Mouse (Mus musculus) testis, postnatal 14 days (tissue): ENCODE data around the gene Ntm.

Source experiments
- DNase-seq: peaks from one replicate; pipeline ENCODE4 v3.0.0; 2021; ENCODE audit warnings: low spot score

Ntm gene

GRCm38 (mm10) chr9:29802071-29802705 is 160.8 kb downstream of the Ntm start:
- DNase-seq: no peak

DNA sequence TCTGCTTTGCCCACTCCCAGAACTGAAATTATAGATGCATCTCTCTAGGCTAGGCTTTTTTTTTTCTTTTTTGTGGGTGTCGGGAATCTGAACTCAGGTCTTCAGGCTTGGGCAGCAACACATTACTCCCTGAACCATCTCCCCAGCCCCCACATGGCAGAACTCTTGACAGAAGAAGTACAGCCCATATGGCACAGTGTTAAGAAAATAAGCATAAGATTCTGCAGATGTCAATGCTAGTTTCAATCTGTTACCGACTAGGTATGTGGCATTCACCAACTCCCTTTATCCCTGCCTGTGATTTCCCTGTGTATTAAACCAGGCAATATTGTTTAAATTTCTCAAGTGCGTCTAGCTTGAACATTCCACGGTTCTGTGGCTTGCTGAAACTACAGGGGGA is 166.7 kb downstream of the Ntm start:
- DNase-seq: no peak

GRCm38 (mm10) chr9:29791199-29791915 is 171.6 kb downstream of the Ntm start:
- DNase-seq: no peak

- no peak for DNase-seq
Measured at GRCm38 (mm10) chr9:29790017-29790416, 172.9 kb downstream of the Ntm start.

GRCm38 (mm10) chr9:29788855-29789254 is 174.1 kb downstream of the Ntm start:
- DNase-seq: no peak

- DNase-seq: no peak
Measured at GRCm38 (mm10) chr9:29787408-29787807, 175.5 kb downstream of the Ntm start.

- no peak for DNase-seq
Measured at GRCm38 (mm10) chr9:29782697-29783096, 180.2 kb downstream of the Ntm start.

- no peak for DNase-seq
Measured at GRCm38 (mm10) chr9:29779739-29780138, 183.2 kb downstream of the Ntm start.

DNA sequence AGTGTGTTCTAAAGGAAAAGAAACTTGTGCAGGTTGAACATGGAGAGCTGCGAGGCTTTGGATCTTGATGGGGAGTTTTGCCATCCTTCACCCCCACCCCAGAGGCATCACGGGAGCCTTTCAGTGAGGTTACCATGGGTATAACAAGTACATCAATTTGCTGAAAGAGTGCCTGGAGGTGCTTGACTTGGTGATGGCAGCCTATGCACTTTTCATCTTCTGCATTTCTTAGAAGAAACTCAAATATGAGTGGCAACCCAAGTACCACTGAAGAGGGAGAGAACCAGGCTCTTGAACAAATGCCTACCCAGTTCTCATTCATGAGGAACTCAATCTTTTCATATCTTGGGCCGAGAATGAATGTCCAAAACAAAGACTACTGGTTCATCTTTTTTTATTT is 186.0 kb downstream of the Ntm start:
- no peak for DNase-seq

- DNase-seq: no peak
Measured at GRCm38 (mm10) chr9:29776542-29776941, 186.4 kb downstream of the Ntm start.

DNA sequence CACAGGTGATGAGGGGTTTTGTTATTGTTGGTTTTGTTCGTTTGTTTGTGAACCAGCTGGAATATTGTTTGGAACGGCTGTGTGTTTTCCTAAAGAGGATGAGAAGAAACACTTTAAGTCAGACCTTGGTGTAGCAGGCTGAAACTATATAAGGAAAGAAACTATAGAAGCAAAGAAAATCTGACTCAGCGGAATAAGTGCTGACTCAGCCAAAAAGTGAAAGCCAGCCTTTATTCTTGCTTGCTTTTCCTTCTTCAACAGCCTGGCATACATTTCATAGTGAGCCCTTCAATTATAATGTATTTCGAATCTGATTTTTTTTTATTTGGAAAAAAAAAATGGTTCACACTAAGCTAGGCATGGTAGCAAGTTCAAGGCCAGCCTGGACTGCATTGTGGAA is 186.9 kb downstream of the Ntm start:
- no peak for DNase-seq

DNA sequence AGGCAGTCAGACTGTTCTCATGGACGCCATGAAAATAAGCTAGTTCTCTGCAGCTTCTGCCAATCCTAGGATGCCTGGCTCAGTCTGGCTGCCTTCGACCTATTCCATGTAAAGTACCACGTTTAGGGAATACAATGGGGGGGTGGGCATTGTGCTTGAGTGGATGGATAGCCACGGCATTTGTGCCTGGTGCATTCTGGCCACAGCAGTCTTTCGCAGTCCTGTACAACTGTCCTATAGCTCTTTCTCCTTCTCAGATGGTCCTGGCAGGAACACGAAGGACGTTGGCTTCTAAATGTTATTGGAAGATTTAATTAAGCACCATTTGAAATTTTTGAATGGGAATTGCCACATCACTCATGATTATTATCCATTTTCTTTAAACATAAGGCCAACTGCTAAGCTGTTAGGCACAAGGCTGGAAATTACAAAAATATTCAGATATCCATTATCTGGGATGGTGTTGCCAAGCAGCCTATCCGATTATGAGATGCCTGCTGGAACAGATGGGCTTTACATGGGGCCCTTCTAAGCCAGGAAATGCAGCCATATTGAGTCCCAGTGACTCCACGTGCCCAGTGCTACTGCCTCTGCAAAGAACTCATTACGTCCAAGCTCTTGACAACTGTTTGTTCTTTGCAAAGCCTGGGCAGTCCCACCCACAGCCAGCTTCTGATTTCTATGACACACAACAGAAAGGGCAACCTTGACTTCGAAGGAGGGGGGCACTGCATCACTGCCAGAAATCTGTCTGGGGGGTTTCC is 190.1 kb downstream of the Ntm start:
- DNase-seq: no peak

DNA sequence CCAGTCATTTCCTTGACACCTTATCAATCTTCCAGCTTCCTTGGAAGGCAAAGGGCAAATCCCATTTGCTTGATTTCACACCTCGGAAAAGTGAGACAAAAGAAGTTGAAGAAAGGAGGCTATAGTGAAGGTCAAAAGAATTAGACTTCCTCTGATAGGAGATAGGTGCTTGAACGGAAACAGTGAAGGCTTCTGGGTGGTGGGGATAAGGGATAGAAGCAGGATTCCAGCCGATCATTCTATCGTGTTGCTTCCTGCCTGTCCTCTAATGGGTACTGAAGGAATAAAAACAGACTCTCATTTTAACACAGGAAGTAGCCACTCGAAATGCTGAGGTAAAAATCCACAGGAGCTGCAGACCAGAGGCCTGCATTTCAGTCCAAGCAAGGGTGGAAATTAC is 191.1 kb downstream of the Ntm start:
- no peak for DNase-seq

- peak; percentile 11 for DNase-seq
Measured at GRCm38 (mm10) chr9:29771071-29771785, 191.7 kb downstream of the Ntm start.

DNA sequence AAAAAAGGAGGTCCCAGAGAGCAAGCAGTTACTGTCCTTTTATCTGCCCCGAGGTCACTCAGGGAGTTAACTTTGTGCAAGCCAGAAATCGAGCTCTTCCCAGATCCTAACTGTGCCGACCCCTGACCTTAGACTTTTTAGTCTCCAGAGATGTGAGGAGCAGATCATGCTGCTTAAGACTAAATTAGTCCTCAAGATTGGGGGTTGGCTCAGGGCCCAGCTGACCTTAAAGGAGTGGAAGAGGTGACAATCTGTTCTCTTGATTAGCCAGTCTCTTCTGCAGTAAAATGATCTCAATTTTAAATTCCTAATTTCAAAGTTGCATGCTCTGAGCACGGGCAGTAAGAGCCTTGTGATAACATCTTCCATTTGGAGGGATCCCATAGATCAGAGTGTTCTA is 193.6 kb downstream of the Ntm start:
- peak; percentile 55 for DNase-seq

GRCm38 (mm10) chr9:29765990-29766980 is 196.7 kb downstream of the Ntm start:
- no peak for DNase-seq

- no peak for DNase-seq
Measured at GRCm38 (mm10) chr9:29763338-29763737, 199.6 kb downstream of the Ntm start.

- no peak for DNase-seq
Measured at GRCm38 (mm10) chr9:29761952-29762586, 200.9 kb downstream of the Ntm start.

DNA sequence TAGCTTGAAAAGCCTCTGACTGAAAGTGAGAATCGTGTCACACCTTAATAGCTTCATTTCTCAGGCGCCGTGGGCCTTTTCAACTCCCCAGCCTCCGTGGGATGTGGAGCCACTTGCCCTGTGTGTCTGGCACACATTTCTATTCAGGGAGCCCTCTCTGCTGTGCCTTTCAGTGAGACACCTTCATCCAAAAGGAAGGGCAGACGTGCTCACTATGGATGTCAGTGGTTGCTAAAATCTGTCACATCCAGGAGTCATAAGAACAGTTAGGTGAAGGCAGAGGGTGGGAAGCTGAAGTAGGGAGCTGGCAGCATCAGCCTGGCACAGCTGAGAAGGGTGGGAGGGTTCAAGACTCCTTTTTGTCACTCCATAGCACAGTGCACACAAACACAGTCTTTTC is 201.4 kb downstream of the Ntm start:
- no peak for DNase-seq

- DNase-seq: no peak
Measured at GRCm38 (mm10) chr9:29759940-29760339, 203.0 kb downstream of the Ntm start.

- no peak for DNase-seq
Measured at GRCm38 (mm10) chr9:29759060-29759459, 203.9 kb downstream of the Ntm start.
